Mouse (Mus musculus) embryo, embryonic 11 days (tissue): Measurements from ENCODE around the gene Mbip.

ENCODE experiments used
- DNase-seq: peaks from one replicate; pipeline ENCODE4 v3.0.0-alpha.2; 2015

Mbip gene

GRCm38 (mm10) chr12:56286828-56287227, 58.9 kb downstream of the Mbip start:
- DNase-seq, result no peak

- no peak for DNase-seq
Measured at GRCm38 (mm10) chr12:56284210-56284609, 61.5 kb downstream of the Mbip start.

DNA sequence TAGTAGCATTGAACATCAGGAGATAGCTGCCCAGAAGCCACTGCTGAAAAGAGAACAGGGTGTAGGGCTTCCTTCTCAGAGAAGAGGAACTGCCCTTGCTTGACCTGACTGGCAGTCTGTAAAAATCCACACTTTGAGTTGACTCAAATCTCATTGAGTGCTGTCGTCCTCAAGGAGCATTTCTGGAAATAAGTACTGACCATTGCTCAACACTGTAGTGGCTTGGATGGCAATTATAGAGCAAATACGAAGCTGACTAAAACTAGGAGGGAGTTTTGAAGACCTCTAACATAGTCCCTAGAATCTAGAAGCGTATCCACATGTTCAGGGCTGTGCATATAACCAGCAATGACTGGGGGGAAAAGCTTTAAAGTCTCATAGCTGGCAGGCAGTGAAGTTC, 64.0 kb downstream of the Mbip start:
- no peak for DNase-seq
